Mouse (Mus musculus) common myeloid progenitor, adult 5-6 weeks (primary cell): Measurements from ENCODE around the gene Alg1. TPM values are rescaled to one million over a fixed set of nuclear protein-coding genes. Genes with fewer than 3 reads are reported as not detected.

Experiments
- total RNA-seq: library from RNA; stranded (forward); fragments of 200-1000, 187-1606 nt; gene quantifications from 2 replicates; pipeline ENCODE4 v1.2.3, GENCODE M21; 2017

Alg1 gene
- total RNA-seq, 1 experiment from 2014 or later: 21.5 TPM

Other genes with a start within 250 kb of the Alg1 start
- gene Sept12, start 235.8 kb upstream of the Alg1 start, total RNA-seq: not detected in 2 replicates
- gene Smim22, start 226.3 kb upstream of the Alg1 start, total RNA-seq: not detected in 2 replicates
- 6.7 and 10.7 TPM in 2 replicates for gene Rogdi, start 220.1 kb upstream of the Alg1 start, total RNA-seq
- gene Glyr1, start 183.8 kb upstream of the Alg1 start, total RNA-seq: 89.6 and 95.6 TPM in 2 replicates
- gene Ubn1, start 183.6 kb upstream of the Alg1 start, total RNA-seq: 50.9 and 67.4 TPM in 2 replicates
- 0.10 TPM in 1 of 2 replicates, not detected in the other for gene Ppl, start 101.2 kb upstream of the Alg1 start, total RNA-seq
- not detected in 2 replicates for gene Sec14l5, start 86.5 kb upstream of the Alg1 start, total RNA-seq
- gene Nagpa, start 29.6 kb upstream of the Alg1 start, total RNA-seq: 36.0 and 38.9 TPM in 2 replicates
- not detected in 2 replicates for gene AU021092, start 11.3 kb upstream of the Alg1 start, total RNA-seq
- gene Eef2kmt, start 22.4 kb downstream of the Alg1 start, total RNA-seq: 16.9 and 30.5 TPM in 2 replicates